Mouse (Mus musculus): Measurements from ENCODE around the gene Rerg. TPM values are rescaled to one million over a fixed set of nuclear protein-coding genes. Genes with fewer than 3 reads are reported as not detected.

Gene Rerg
- polyA plus RNA-seq, 1 experiment, result 3.1 TPM

GRCm38 (mm10) chr6:137180636-137181035, 10.3 kb upstream of the Rerg start:
- H3K79me2 ChIP-seq (ENCODE audit: control insufficient read depth, insufficient read depth), result no peaks in the 10 kb centered on the region
- H3K4me2 ChIP-seq (ENCODE audit: low read depth), result no peak overlapping the region
- no peaks in the 10 kb centered on the region for H3K36me3 ChIP-seq (ENCODE audit: control insufficient read depth, insufficient read depth)
- no peak overlapping the region for H3K4me3 ChIP-seq
- TF ChIP-seq MAX (IDR thresholded peaks at IDR 0.05; ENCODE audit: low read depth) (no peak), MYOD1 (IDR thresholded peaks at IDR 0.05; ENCODE audit: control insufficient read depth in 1 of 3, insufficient read length in 2 of 3, low read depth in 2 of 3) (no peak), CEBPB (IDR thresholded peaks at IDR 0.05; ENCODE audit: insufficient read depth, poor library complexity, severe bottlenecking) (no peak), REST (IDR thresholded peaks at IDR 0.05; ENCODE audit: insufficient read depth, insufficient read length) (no peak), E2F4 (IDR thresholded peaks at IDR 0.05; ENCODE audit: insufficient read depth) (no peak), MYOG (IDR thresholded peaks at IDR 0.05; ENCODE audit: control insufficient read depth in 1 of 3, insufficient read depth in 1 of 3, insufficient read length in 2 of 3, low read depth in 2 of 3) (no peak)
- no peaks in the 10 kb centered on the region for H3K27me3 ChIP-seq (ENCODE audit: control insufficient read depth, insufficient read depth, insufficient read length)
- no peak overlapping the region for H3ac ChIP-seq (ENCODE audit: control insufficient read depth, insufficient read length)

GRCm38 (mm10) chr6:137180115-137180514, 9.8 kb upstream of the Rerg start:
- Histone ChIP-seq H3K36me3 (ENCODE audit: control insufficient read depth, insufficient read depth) (no peaks in the 10 kb centered on the region), H3ac (ENCODE audit: control insufficient read depth, insufficient read length) (no peak overlapping the region), H3K79me2 (ENCODE audit: control insufficient read depth, insufficient read depth) (no peaks in the 10 kb centered on the region), H3K27me3 (ENCODE audit: control insufficient read depth, insufficient read depth, insufficient read length) (no peaks in the 10 kb centered on the region), H3K4me3 (no peak overlapping the region), H3K4me2 (ENCODE audit: low read depth) (no peak overlapping the region)
- TF ChIP-seq MYOD1 (IDR thresholded peaks at IDR 0.05; ENCODE audit: control insufficient read depth in 1 of 3, insufficient read length in 2 of 3, low read depth in 2 of 3) (no peak), MAX (IDR thresholded peaks at IDR 0.05; ENCODE audit: low read depth) (no peak), REST (IDR thresholded peaks at IDR 0.05; ENCODE audit: insufficient read depth, insufficient read length) (no peak), SRF (IDR thresholded peaks at IDR 0.05; ENCODE audit: control insufficient read depth, insufficient read length, low read depth) (no peak), POLR2AphosphoS2 (IDR thresholded peaks at IDR 0.05; ENCODE audit: insufficient read length, low read depth) (no peak), E2F4 (IDR thresholded peaks at IDR 0.05; ENCODE audit: insufficient read depth) (no peak), POLR2A (IDR thresholded peaks at IDR 0.05; ENCODE audit: insufficient read length, low read depth) (no peak), CEBPB (IDR thresholded peaks at IDR 0.05; ENCODE audit: insufficient read depth, poor library complexity, severe bottlenecking) (no peak), TCF3 (IDR thresholded peaks at IDR 0.05; ENCODE audit: insufficient read length, low read depth) (no peak), MYOG (IDR thresholded peaks at IDR 0.05; ENCODE audit: control insufficient read depth in 1 of 3, insufficient read depth in 1 of 3, insufficient read length in 2 of 3, low read depth in 2 of 3) (no peak), USF1 (IDR thresholded peaks at IDR 0.05; ENCODE audit: low read depth) (no peak), TCF12 (IDR thresholded peaks at IDR 0.05; ENCODE audit: insufficient read depth, poor library complexity, severe bottlenecking) (no peak)

GRCm38 (mm10) chr6:137179026-137179425, 8.7 kb upstream of the Rerg start:
- TF ChIP-seq MYOG (IDR thresholded peaks at IDR 0.05; ENCODE audit: control insufficient read depth in 1 of 3, insufficient read depth in 1 of 3, insufficient read length in 2 of 3, low read depth in 2 of 3), result no peak
- TF ChIP-seq MAX (IDR thresholded peaks at IDR 0.05; ENCODE audit: low read depth), result no peak
- TF ChIP-seq E2F4 (IDR thresholded peaks at IDR 0.05; ENCODE audit: insufficient read depth), result no peak
- TF ChIP-seq POLR2A (IDR thresholded peaks at IDR 0.05; ENCODE audit: insufficient read length, low read depth), result no peak
- no peak for TF ChIP-seq MYOD1 (IDR thresholded peaks at IDR 0.05; ENCODE audit: control insufficient read depth in 1 of 3, insufficient read length in 2 of 3, low read depth in 2 of 3)
- no peak for TF ChIP-seq USF1 (IDR thresholded peaks at IDR 0.05; ENCODE audit: low read depth)
- no peak for TF ChIP-seq TCF12 (IDR thresholded peaks at IDR 0.05; ENCODE audit: insufficient read depth, poor library complexity, severe bottlenecking)
- no peak for TF ChIP-seq REST (IDR thresholded peaks at IDR 0.05; ENCODE audit: insufficient read depth, insufficient read length)
- TF ChIP-seq CEBPB (IDR thresholded peaks at IDR 0.05; ENCODE audit: insufficient read depth, poor library complexity, severe bottlenecking), result no peak
- no peak for TF ChIP-seq TCF3 (IDR thresholded peaks at IDR 0.05; ENCODE audit: insufficient read length, low read depth)
- TF ChIP-seq POLR2AphosphoS2 (IDR thresholded peaks at IDR 0.05; ENCODE audit: insufficient read length, low read depth), result no peak
- TF ChIP-seq SRF (IDR thresholded peaks at IDR 0.05; ENCODE audit: control insufficient read depth, insufficient read length, low read depth), result no peak
- H3K79me2 ChIP-seq (ENCODE audit: control insufficient read depth, insufficient read depth), result no peaks in the 10 kb centered on the region
- H3K4me2 ChIP-seq (ENCODE audit: low read depth), result no peak overlapping the region
- H3ac ChIP-seq (ENCODE audit: control insufficient read depth, insufficient read length), result no peak overlapping the region
- no peaks in the 10 kb centered on the region for H3K27me3 ChIP-seq (ENCODE audit: control insufficient read depth, insufficient read depth, insufficient read length)
- H3K36me3 ChIP-seq (ENCODE audit: control insufficient read depth, insufficient read depth), result no peaks in the 10 kb centered on the region
- no peak overlapping the region for H3K4me3 ChIP-seq

GRCm38 (mm10) chr6:137170646-137171045, 349 bp upstream of the Rerg start:
- TF ChIP-seq TCF3 (IDR thresholded peaks at IDR 0.05; ENCODE audit: insufficient read length, low read depth), result no peak
- no peak for TF ChIP-seq MAX (IDR thresholded peaks at IDR 0.05; ENCODE audit: low read depth)
- no peak for TF ChIP-seq POLR2AphosphoS2 (IDR thresholded peaks at IDR 0.05; ENCODE audit: insufficient read length, low read depth)
- TF ChIP-seq MYOD1 (IDR thresholded peaks at IDR 0.05; ENCODE audit: control insufficient read depth in 1 of 3, insufficient read length in 2 of 3, low read depth in 2 of 3), result no peak
- TF ChIP-seq E2F4 (IDR thresholded peaks at IDR 0.05; ENCODE audit: insufficient read depth), result no peak
- no peak for TF ChIP-seq POLR2A (IDR thresholded peaks at IDR 0.05; ENCODE audit: insufficient read length, low read depth)
- TF ChIP-seq CEBPB (IDR thresholded peaks at IDR 0.05; ENCODE audit: insufficient read depth, poor library complexity, severe bottlenecking), result no peak
- TF ChIP-seq REST (IDR thresholded peaks at IDR 0.05; ENCODE audit: insufficient read depth, insufficient read length), result no peak
- TF ChIP-seq MYOG (IDR thresholded peaks at IDR 0.05; ENCODE audit: control insufficient read depth in 1 of 3, insufficient read depth in 1 of 3, insufficient read length in 2 of 3, low read depth in 2 of 3), result no peak
- no peak for TF ChIP-seq TCF12 (IDR thresholded peaks at IDR 0.05; ENCODE audit: insufficient read depth, poor library complexity, severe bottlenecking)
- TF ChIP-seq SRF (IDR thresholded peaks at IDR 0.05; ENCODE audit: control insufficient read depth, insufficient read length, low read depth), result no peak
- Histone ChIP-seq H3K36me3 (ENCODE audit: control insufficient read depth, insufficient read depth) (no peaks in the 10 kb centered on the region), H3K27me3 (ENCODE audit: control insufficient read depth, insufficient read depth, insufficient read length) (no peaks in the 10 kb centered on the region), H3ac (ENCODE audit: control insufficient read depth, insufficient read length) (no peak overlapping the region), H3K79me2 (ENCODE audit: control insufficient read depth, insufficient read depth) (no peaks in the 10 kb centered on the region), H3K4me3 (no peak overlapping the region), H3K4me2 (ENCODE audit: low read depth) (no peak overlapping the region)
